Mouse (Mus musculus) ES-Bruce4 (cell line): ENCODE measurements around the gene Btn1a1.

Experiments used
- CTCF ChIP-seq: IDR thresholded peaks from one replicate; pipeline ENCODE4 v1.8.1; 2011; ENCODE audit warnings: low read depth, low read length
- EP300 ChIP-seq: IDR thresholded peaks from 2 replicates; pipeline ENCODE4 v1.6.1; 2011; ENCODE audit warnings: low read depth, low read length; ENCODE audit not compliant: insufficient read depth

DNA sequence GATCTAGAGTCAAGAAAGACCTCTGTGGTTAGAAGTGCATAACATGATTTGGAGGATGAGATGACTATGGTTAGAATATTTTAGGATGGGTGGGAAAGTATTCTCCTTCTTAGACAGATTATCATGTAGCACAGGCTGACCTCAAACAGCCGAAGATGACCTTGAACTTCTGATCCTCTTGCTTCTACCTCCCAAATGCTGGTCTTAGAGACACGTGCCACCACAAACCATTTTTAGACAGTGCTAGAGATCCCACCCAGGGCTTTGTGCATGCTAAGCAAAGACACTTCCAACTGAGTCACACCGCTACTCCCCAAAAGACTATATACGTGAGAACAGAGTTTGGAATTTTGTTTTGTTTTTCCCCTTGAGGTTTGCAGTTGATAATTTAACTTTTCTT is 3.6 kb downstream of the Btn1a1 start:
- TF ChIP-seq CTCF, result no peak
- no peak for TF ChIP-seq EP300
